Mouse (Mus musculus): ENCODE results near the gene Lrrc3b. TPM values are rescaled to one million over a fixed set of nuclear protein-coding genes. Genes with fewer than 3 reads are reported as not detected.

Gene Lrrc3b
- polyA plus RNA-seq, 1 experiment from 2014 or later: 0.12 TPM

DNA sequence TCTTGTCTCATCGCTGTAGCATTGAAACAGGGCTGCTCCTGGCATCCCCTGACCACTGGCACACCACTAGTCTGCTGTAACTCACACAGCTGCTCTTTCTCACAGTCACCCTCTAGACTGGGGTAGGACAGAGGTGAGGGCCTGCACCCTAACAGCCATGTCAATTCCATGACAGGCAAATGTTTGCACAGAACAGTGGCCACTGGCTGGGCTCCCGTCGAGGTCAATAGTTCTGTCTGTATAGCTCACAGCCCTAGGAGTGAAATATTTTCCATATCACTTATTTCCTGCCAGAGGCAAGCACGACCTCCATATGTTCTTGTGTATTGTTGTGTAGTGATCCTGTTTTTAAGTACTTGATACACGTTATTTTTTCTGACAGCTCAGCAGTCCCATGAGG lies 54.3 kb downstream of the Lrrc3b start:
- H3K27ac ChIP-seq: no peak overlapping the region
- no peaks in the 10 kb centered on the region for H3K27me3 ChIP-seq
- H3K9ac ChIP-seq: no peak overlapping the region
- DNase-seq (no peak), ATAC-seq (ENCODE audit: low read depth) (peak; percentile 43; the same call in 1 of the 2 replicates)
- no peaks in the 10 kb centered on the region for H3K36me3 ChIP-seq
- H3K4me2 ChIP-seq: no peak overlapping the region
- no peaks in the 10 kb centered on the region for H3K9me3 ChIP-seq (replicated peaks)
- no peaks in the 10 kb centered on the region for H3K4me1 ChIP-seq (replicated peaks)
- H3K4me3 ChIP-seq (replicated peaks): no peak overlapping the region
- 42% methylated on average over 5 of the region's 5 CpGs for WGBS (ENCODE audit: insufficient replicate concordance)

DNA sequence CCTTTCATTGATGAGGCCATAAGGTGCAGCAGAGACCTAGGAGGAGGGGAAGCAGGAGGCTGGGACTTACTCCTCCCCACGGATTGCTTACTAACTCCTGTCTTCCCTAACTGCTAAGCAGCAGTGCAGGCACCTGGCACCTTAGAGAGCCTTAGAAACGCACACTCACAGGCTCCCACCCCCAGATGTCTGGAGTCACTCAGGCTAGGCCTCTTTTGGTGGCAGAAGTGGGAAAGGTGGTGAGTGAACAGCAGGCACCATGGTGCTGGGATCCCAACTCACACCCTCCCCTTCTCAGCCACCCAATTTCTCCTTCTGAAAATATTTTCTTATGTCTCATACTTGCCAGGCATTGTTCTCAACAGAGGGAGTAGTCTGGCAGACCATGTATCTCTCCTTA lies 55.7 kb downstream of the Lrrc3b start:
- ATAC-seq (ENCODE audit: low read depth): no peak
- no peaks in the 10 kb centered on the region for H3K4me1 ChIP-seq (replicated peaks)
- no peaks in the 10 kb centered on the region for H3K36me3 ChIP-seq
- H3K9ac ChIP-seq: no peak overlapping the region
- DNase-seq: no peak
- H3K27ac ChIP-seq: no peak overlapping the region
- no peak overlapping the region for H3K4me2 ChIP-seq
- H3K4me3 ChIP-seq (replicated peaks): no peak overlapping the region
- no peaks in the 10 kb centered on the region for H3K9me3 ChIP-seq (replicated peaks)
- H3K27me3 ChIP-seq: no peaks in the 10 kb centered on the region
- WGBS (ENCODE audit: insufficient replicate concordance): 15% methylated on average over 2 of the region's 2 CpGs

GRCm38 (mm10) chr14:15377368-15377767 lies 61.4 kb downstream of the Lrrc3b start:
- Histone ChIP-seq H3K27ac (no peak overlapping the region), H3K4me1 (replicated peaks) (no peaks in the 10 kb centered on the region), H3K4me2 (no peak overlapping the region), H3K9me3 (replicated peaks) (no peaks in the 10 kb centered on the region), H3K27me3 (no peaks in the 10 kb centered on the region), H3K9ac (no peak overlapping the region), H3K4me3 (replicated peaks) (no peak overlapping the region), H3K36me3 (no peaks in the 10 kb centered on the region)
- DNase-seq: no peak
- ATAC-seq (ENCODE audit: low read depth): no peak
- 61% methylated on average over 2 of the region's 2 CpGs for WGBS (ENCODE audit: insufficient replicate concordance)

GRCm38 (mm10) chr14:15376786-15377185 lies 62.0 kb downstream of the Lrrc3b start:
- WGBS (ENCODE audit: insufficient replicate concordance): 63% methylated on average over 1 of the region's 1 CpGs
- ATAC-seq (ENCODE audit: low read depth) (no peak), DNase-seq (no peak)
- Histone ChIP-seq H3K36me3 (no peaks in the 10 kb centered on the region), H3K4me2 (no peak overlapping the region), H3K27ac (no peak overlapping the region), H3K27me3 (no peaks in the 10 kb centered on the region), H3K9me3 (replicated peaks) (no peaks in the 10 kb centered on the region), H3K9ac (no peak overlapping the region), H3K4me1 (replicated peaks) (no peaks in the 10 kb centered on the region), H3K4me3 (replicated peaks) (no peak overlapping the region)

GRCm38 (mm10) chr14:15374271-15374670 lies 64.5 kb downstream of the Lrrc3b start:
- H3K4me2 ChIP-seq: no peak overlapping the region
- DNase-seq (no peak), ATAC-seq (ENCODE audit: low read depth) (no peak)
- no peak overlapping the region for H3K27ac ChIP-seq
- H3K9ac ChIP-seq: no peak overlapping the region
- no peaks in the 10 kb centered on the region for H3K9me3 ChIP-seq (replicated peaks)
- H3K36me3 ChIP-seq: no peaks in the 10 kb centered on the region
- no peaks in the 10 kb centered on the region for H3K27me3 ChIP-seq
- no peaks in the 10 kb centered on the region for H3K4me1 ChIP-seq (replicated peaks)
- no peak overlapping the region for H3K4me3 ChIP-seq (replicated peaks)

GRCm38 (mm10) chr14:15372985-15373384 lies 65.8 kb downstream of the Lrrc3b start:
- H3K9me3 ChIP-seq (replicated peaks): no peaks in the 10 kb centered on the region
- no peaks in the 10 kb centered on the region for H3K27me3 ChIP-seq
- H3K9ac ChIP-seq: no peak overlapping the region
- DNase-seq: no peak
- H3K4me3 ChIP-seq (replicated peaks): no peak overlapping the region
- no peak for ATAC-seq (ENCODE audit: low read depth)
- H3K27ac ChIP-seq: no peak overlapping the region
- H3K4me2 ChIP-seq: no peak overlapping the region
- no peaks in the 10 kb centered on the region for H3K36me3 ChIP-seq
- WGBS (ENCODE audit: insufficient replicate concordance): 26% methylated on average over 1 of the region's 1 CpGs
- H3K4me1 ChIP-seq (replicated peaks): no peaks in the 10 kb centered on the region

- ATAC-seq (ENCODE audit: low read depth) (no peak), DNase-seq (no peak)
- Histone ChIP-seq H3K4me3 (replicated peaks) (no peak overlapping the region), H3K27ac (no peak overlapping the region), H3K4me1 (replicated peaks) (no peaks in the 10 kb centered on the region), H3K27me3 (no peaks in the 10 kb centered on the region), H3K4me2 (no peak overlapping the region), H3K36me3 (no peaks in the 10 kb centered on the region), H3K9ac (no peak overlapping the region), H3K9me3 (replicated peaks) (no peaks in the 10 kb centered on the region)
- 81% methylated on average over 6 of the region's 6 CpGs for WGBS (ENCODE audit: insufficient replicate concordance)
Measured at GRCm38 (mm10) chr14:15365045-15365444, 73.7 kb downstream of the Lrrc3b start.

GRCm38 (mm10) chr14:15359893-15360292 lies 78.9 kb downstream of the Lrrc3b start:
- Histone ChIP-seq H3K4me1 (replicated peaks) (no peaks in the 10 kb centered on the region), H3K4me3 (replicated peaks) (no peak overlapping the region), H3K9me3 (replicated peaks) (no peaks in the 10 kb centered on the region), H3K27ac (no peak overlapping the region), H3K4me2 (no peak overlapping the region), H3K9ac (no peak overlapping the region), H3K27me3 (no peaks in the 10 kb centered on the region), H3K36me3 (no peaks in the 10 kb centered on the region)
- no peak for ATAC-seq (ENCODE audit: low read depth)
- no peak for DNase-seq
- 39% methylated on average over 1 of the region's 1 CpGs for WGBS (ENCODE audit: insufficient replicate concordance)

DNA sequence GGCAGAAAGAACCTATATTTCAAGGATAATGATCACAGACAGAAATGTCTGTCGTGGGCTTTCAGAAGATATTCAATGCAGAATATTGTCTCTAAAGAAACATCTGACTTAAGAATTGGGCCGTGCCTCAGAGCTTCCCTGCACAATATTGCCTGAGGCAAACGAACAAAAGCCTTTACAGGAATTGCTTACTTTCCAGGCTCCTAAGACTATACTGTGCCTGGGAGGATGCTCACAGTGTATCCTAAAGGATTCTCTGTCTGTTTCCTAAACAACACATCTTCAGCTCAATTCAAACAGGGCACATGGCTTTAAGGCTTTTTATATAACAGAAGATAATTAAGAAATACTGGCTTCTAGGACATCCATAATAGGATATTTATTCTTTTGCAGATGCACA lies 79.7 kb downstream of the Lrrc3b start:
- no peak overlapping the region for H3K4me3 ChIP-seq (replicated peaks)
- H3K9ac ChIP-seq: no peak overlapping the region
- no peaks in the 10 kb centered on the region for H3K9me3 ChIP-seq (replicated peaks)
- no peaks in the 10 kb centered on the region for H3K36me3 ChIP-seq
- DNase-seq: no peak
- WGBS (ENCODE audit: insufficient replicate concordance): 60% methylated on average over 3 of the region's 3 CpGs
- no peak overlapping the region for H3K27ac ChIP-seq
- ATAC-seq (ENCODE audit: low read depth): no peak
- H3K4me1 ChIP-seq (replicated peaks): no peaks in the 10 kb centered on the region
- no peaks in the 10 kb centered on the region for H3K27me3 ChIP-seq
- H3K4me2 ChIP-seq: no peak overlapping the region

- H3K4me2 ChIP-seq: no peak overlapping the region
- 21% methylated on average over 3 of the region's 3 CpGs for WGBS (ENCODE audit: insufficient replicate concordance)
- no peak for ATAC-seq (ENCODE audit: low read depth)
- no peak overlapping the region for H3K9ac ChIP-seq
- no peaks in the 10 kb centered on the region for H3K27me3 ChIP-seq
- no peak overlapping the region for H3K4me3 ChIP-seq (replicated peaks)
- H3K36me3 ChIP-seq: no peaks in the 10 kb centered on the region
- no peak overlapping the region for H3K27ac ChIP-seq
- no peaks in the 10 kb centered on the region for H3K4me1 ChIP-seq (replicated peaks)
- DNase-seq: peak; percentile 6
- H3K9me3 ChIP-seq (replicated peaks): no peaks in the 10 kb centered on the region
Measured at GRCm38 (mm10) chr14:15355512-15355911, 83.3 kb downstream of the Lrrc3b start.

- Histone ChIP-seq H3K4me3 (replicated peaks) (no peak overlapping the region), H3K9me3 (replicated peaks) (no peaks in the 10 kb centered on the region), H3K27ac (no peak overlapping the region), H3K4me2 (no peak overlapping the region), H3K27me3 (no peaks in the 10 kb centered on the region), H3K36me3 (no peaks in the 10 kb centered on the region), H3K9ac (no peak overlapping the region), H3K4me1 (replicated peaks) (no peaks in the 10 kb centered on the region)
- 5% methylated on average over 5 of the region's 5 CpGs for WGBS (ENCODE audit: insufficient replicate concordance)
- peak; percentile 86 for ATAC-seq (ENCODE audit: low read depth)
- peak; percentile 2 for DNase-seq
Measured at GRCm38 (mm10) chr14:15354299-15354698, 84.5 kb downstream of the Lrrc3b start.

DNA sequence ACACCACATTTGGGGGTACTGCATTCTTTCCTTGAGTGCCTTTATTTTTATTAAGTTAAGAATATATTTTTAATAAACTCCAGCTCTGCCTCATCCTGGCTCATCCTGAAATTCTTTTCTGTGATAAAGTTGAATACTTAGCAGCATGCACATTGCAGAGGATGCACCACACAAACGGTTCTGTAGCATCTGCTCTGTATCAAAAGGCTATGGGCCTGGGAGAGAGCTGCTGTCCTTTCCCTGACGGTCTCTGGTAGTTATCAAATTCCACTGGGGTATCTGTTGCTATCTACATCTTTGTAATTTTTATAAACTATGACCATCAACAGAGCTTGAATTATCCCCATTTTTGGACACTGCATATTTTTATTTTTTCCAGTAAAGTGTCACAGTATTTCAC lies 105.7 kb downstream of the Lrrc3b start:
- H3K36me3 ChIP-seq: no peaks in the 10 kb centered on the region
- H3K27ac ChIP-seq: no peak overlapping the region
- ATAC-seq (ENCODE audit: low read depth) (no peak), DNase-seq (no peak)
- no peaks in the 10 kb centered on the region for H3K27me3 ChIP-seq
- no peak overlapping the region for H3K4me2 ChIP-seq
- H3K4me3 ChIP-seq (replicated peaks): no peak overlapping the region
- 55% methylated on average over 2 of the region's 2 CpGs for WGBS (ENCODE audit: insufficient replicate concordance)
- H3K9ac ChIP-seq: no peak overlapping the region
- no peaks in the 10 kb centered on the region for H3K9me3 ChIP-seq (replicated peaks)
- no peaks in the 10 kb centered on the region for H3K4me1 ChIP-seq (replicated peaks)

GRCm38 (mm10) chr14:15331370-15331769 lies 107.4 kb downstream of the Lrrc3b start:
- no peak overlapping the region for H3K27ac ChIP-seq
- H3K4me2 ChIP-seq: no peak overlapping the region
- no peak for ATAC-seq (ENCODE audit: low read depth)
- H3K27me3 ChIP-seq: no peaks in the 10 kb centered on the region
- no peak overlapping the region for H3K9ac ChIP-seq
- H3K36me3 ChIP-seq: no peaks in the 10 kb centered on the region
- no peaks in the 10 kb centered on the region for H3K9me3 ChIP-seq (replicated peaks)
- H3K4me3 ChIP-seq (replicated peaks): no peak overlapping the region
- 21% methylated on average over 1 of the region's 1 CpGs for WGBS (ENCODE audit: insufficient replicate concordance)
- no peaks in the 10 kb centered on the region for H3K4me1 ChIP-seq (replicated peaks)
- DNase-seq: no peak

Data from liver, embryonic 13.5 days (tissue).